Mouse (Mus musculus): ENCODE results near the gene Nxpe5.

GRCm38 (mm10) chr5:138186950-138187638 lies 38.6 kb upstream of the Nxpe5 start, which contains the start of the genes Taf6 and Cnpy4:
- TF ChIP-seq CTCF (IDR thresholded peaks at IDR 0.05; ENCODE audit: low read depth): no peak
- TF ChIP-seq EP300 (IDR thresholded peaks at IDR 0.05; ENCODE audit: low read depth): peak; percentile 97

Measured in liver, embryonic 14.5 days (tissue).